Mouse (Mus musculus) thymus, adult 2 months (tissue): ENCODE measurements around the gene Resp18.

Source experiments
- CTCF ChIP-seq: fragments of 200-500 bp; IDR thresholded peaks from 2 replicates; pipeline ENCODE4 v1.5.1; 2012; ENCODE audit warnings: mild to moderate bottlenecking, control low read depth, low read length, moderate library complexity, borderline replicate concordance; ENCODE audit not compliant: control insufficient read depth, poor library complexity, insufficient read depth; ENCODE audit errors: extremely low read depth
- POLR2A ChIP-seq: fragments of 200-500 bp; IDR thresholded peaks from 2 replicates; pipeline ENCODE4 v1.6.1; 2012; ENCODE audit warnings: mild to moderate bottlenecking, low read length, control low read depth, moderate library complexity; ENCODE audit not compliant: control insufficient read depth, poor library complexity, insufficient read depth; ENCODE audit errors: extremely low read depth

GRCm38 (mm10) chr1:75252308-75252707, 25.9 kb downstream of the Resp18 start:
- TF ChIP-seq CTCF: no peak
- TF ChIP-seq POLR2A: no peak
